Mouse (Mus musculus): Measurements from ENCODE around the gene Rgs6. TPM values are rescaled to one million over a fixed set of nuclear protein-coding genes. Genes with fewer than 3 reads are reported as not detected.

Gene Rgs6
- polyA plus RNA-seq, 1 experiment from 2014 or later = 5.4 TPM

- ATAC-seq (ENCODE audit: low FRiP score) = no peak
- H3K36me3 ChIP-seq (replicated peaks; ENCODE audit: control insufficient read depth, insufficient read depth) = no peaks in the 10 kb centered on the region
- no peak overlapping the region for H3K4me3 ChIP-seq (replicated peaks; ENCODE audit: low read length)
- peaks cover 9% of the 10 kb centered on the region; the same call in 1 of the 2 replicates for H3K4me1 ChIP-seq (replicated peaks; ENCODE audit: control insufficient read depth, insufficient read depth, low read length)
- H3K9me3 ChIP-seq (ENCODE audit: control insufficient read depth, low read length) = no peaks in the 10 kb centered on the region
- H3K27ac ChIP-seq = no peak overlapping the region
- WGBS = 59% methylated on average over 9 of the region's 9 CpGs
- H3K27me3 ChIP-seq (ENCODE audit: control insufficient read depth, insufficient read depth, low read length) = no peaks in the 10 kb centered on the region
- DNase-seq (ENCODE audit: low spot score) = no peak
- H3K4me2 ChIP-seq (replicated peaks) = no peak overlapping the region
- no peak overlapping the region for H3K9ac ChIP-seq
These were observed 517.5 kb downstream of the Rgs6 start for GRCm38 (mm10) chr12:83105514-83106119.

GRCm38 (mm10) chr12:83106120-83106517 lies 518.0 kb downstream of the Rgs6 start:
- no peaks in the 10 kb centered on the region for H3K27me3 ChIP-seq (ENCODE audit: control insufficient read depth, insufficient read depth, low read length)
- no peak overlapping the region for H3K4me3 ChIP-seq (replicated peaks; ENCODE audit: low read length)
- peaks cover 10% of the 10 kb centered on the region; the same call in 1 of the 2 replicates for H3K4me1 ChIP-seq (replicated peaks; ENCODE audit: control insufficient read depth, insufficient read depth, low read length)
- no peak overlapping the region for H3K9ac ChIP-seq
- H3K4me2 ChIP-seq (replicated peaks) = no peak overlapping the region
- ATAC-seq (ENCODE audit: low FRiP score) (no peak), DNase-seq (ENCODE audit: low spot score) (no peak)
- 89% methylated on average over 5 of the region's 5 CpGs for WGBS
- no peaks in the 10 kb centered on the region for H3K36me3 ChIP-seq (replicated peaks; ENCODE audit: control insufficient read depth, insufficient read depth)
- no peak overlapping the region for H3K27ac ChIP-seq
- H3K9me3 ChIP-seq (ENCODE audit: control insufficient read depth, low read length) = no peaks in the 10 kb centered on the region

GRCm38 (mm10) chr12:83109486-83109885 lies 521.4 kb downstream of the Rgs6 start:
- Histone ChIP-seq H3K36me3 (replicated peaks; ENCODE audit: control insufficient read depth, insufficient read depth) (no peaks in the 10 kb centered on the region), H3K4me2 (replicated peaks) (no peak overlapping the region), H3K4me3 (replicated peaks; ENCODE audit: low read length) (no peak overlapping the region), H3K4me1 (replicated peaks; ENCODE audit: control insufficient read depth, insufficient read depth, low read length) (peaks cover 33% of the 10 kb centered on the region), H3K27ac (no peak overlapping the region), H3K9ac (no peak overlapping the region), H3K9me3 (ENCODE audit: control insufficient read depth, low read length) (no peaks in the 10 kb centered on the region), H3K27me3 (ENCODE audit: control insufficient read depth, insufficient read depth, low read length) (no peaks in the 10 kb centered on the region)
- DNase-seq (ENCODE audit: low spot score) (no peak), ATAC-seq (ENCODE audit: low FRiP score) (no peak)
- WGBS = 88% methylated on average over 4 of the region's 4 CpGs

GRCm38 (mm10) chr12:83109891-83110630 lies 522.0 kb downstream of the Rgs6 start:
- no peak for DNase-seq (ENCODE audit: low spot score)
- ATAC-seq (ENCODE audit: low FRiP score) = no peak
- no peak overlapping the region for H3K4me3 ChIP-seq (replicated peaks; ENCODE audit: low read length)
- no peaks in the 10 kb centered on the region for H3K27me3 ChIP-seq (ENCODE audit: control insufficient read depth, insufficient read depth, low read length)
- H3K9ac ChIP-seq = no peak overlapping the region
- H3K9me3 ChIP-seq (ENCODE audit: control insufficient read depth, low read length) = no peaks in the 10 kb centered on the region
- 58% methylated on average over 11 of the region's 11 CpGs for WGBS
- H3K36me3 ChIP-seq (replicated peaks; ENCODE audit: control insufficient read depth, insufficient read depth) = no peaks in the 10 kb centered on the region
- no peak overlapping the region for H3K4me2 ChIP-seq (replicated peaks)
- peaks cover 33% of the 10 kb centered on the region for H3K4me1 ChIP-seq (replicated peaks; ENCODE audit: control insufficient read depth, insufficient read depth, low read length)
- 0 out of 2 replicates have a peak overlapping the region, but pooled peaks have one; percentile 21 for H3K27ac ChIP-seq

- Histone ChIP-seq H3K36me3 (replicated peaks; ENCODE audit: control insufficient read depth, insufficient read depth) (no peaks in the 10 kb centered on the region), H3K4me3 (replicated peaks; ENCODE audit: low read length) (no peak overlapping the region), H3K9me3 (ENCODE audit: control insufficient read depth, low read length) (no peaks in the 10 kb centered on the region), H3K9ac (no peak overlapping the region), H3K27ac (no peak overlapping the region), H3K4me1 (replicated peaks; ENCODE audit: control insufficient read depth, insufficient read depth, low read length) (peaks cover 33% of the 10 kb centered on the region), H3K27me3 (ENCODE audit: control insufficient read depth, insufficient read depth, low read length) (no peaks in the 10 kb centered on the region), H3K4me2 (replicated peaks) (no peak overlapping the region)
- ATAC-seq (ENCODE audit: low FRiP score) (no peak), DNase-seq (ENCODE audit: low spot score) (no peak)
- WGBS = 79% methylated on average over 3 of the region's 3 CpGs
These were observed 522.6 kb downstream of the Rgs6 start for GRCm38 (mm10) chr12:83110711-83111110.

- Histone ChIP-seq H3K27ac (peak overlapping the region; percentile 41; the same call in 1 of the 2 replicates), H3K9ac (no peak overlapping the region), H3K4me2 (replicated peaks) (no peak overlapping the region), H3K36me3 (replicated peaks; ENCODE audit: control insufficient read depth, insufficient read depth) (no peaks in the 10 kb centered on the region), H3K9me3 (ENCODE audit: control insufficient read depth, low read length) (no peaks in the 10 kb centered on the region), H3K4me1 (replicated peaks; ENCODE audit: control insufficient read depth, insufficient read depth, low read length) (peaks cover 33% of the 10 kb centered on the region), H3K4me3 (replicated peaks; ENCODE audit: low read length) (no peak overlapping the region), H3K27me3 (ENCODE audit: control insufficient read depth, insufficient read depth, low read length) (no peaks in the 10 kb centered on the region)
- peak; percentile 46 for DNase-seq (ENCODE audit: low spot score)
- 75% methylated on average over 5 of the region's 5 CpGs for WGBS
- no peak for ATAC-seq (ENCODE audit: low FRiP score)
These were observed 524.2 kb downstream of the Rgs6 start for GRCm38 (mm10) chr12:83112283-83112682.

GRCm38 (mm10) chr12:83112901-83113628 lies 525.0 kb downstream of the Rgs6 start:
- no peaks in the 10 kb centered on the region for H3K9me3 ChIP-seq (ENCODE audit: control insufficient read depth, low read length)
- no peaks in the 10 kb centered on the region for H3K27me3 ChIP-seq (ENCODE audit: control insufficient read depth, insufficient read depth, low read length)
- DNase-seq (ENCODE audit: low spot score) (no peak), ATAC-seq (ENCODE audit: low FRiP score) (no peak)
- peaks cover 33% of the 10 kb centered on the region for H3K4me1 ChIP-seq (replicated peaks; ENCODE audit: control insufficient read depth, insufficient read depth, low read length)
- WGBS = 53% methylated on average over 6 of the region's 6 CpGs
- no peak overlapping the region for H3K9ac ChIP-seq
- peak overlapping the region; percentile 41; the same call in 1 of the 2 replicates for H3K27ac ChIP-seq
- no peaks in the 10 kb centered on the region for H3K36me3 ChIP-seq (replicated peaks; ENCODE audit: control insufficient read depth, insufficient read depth)
- H3K4me2 ChIP-seq (replicated peaks) = no peak overlapping the region
- H3K4me3 ChIP-seq (replicated peaks; ENCODE audit: low read length) = no peak overlapping the region

- Histone ChIP-seq H3K4me2 (replicated peaks) (no peak overlapping the region), H3K4me3 (replicated peaks; ENCODE audit: low read length) (no peak overlapping the region), H3K27me3 (ENCODE audit: control insufficient read depth, insufficient read depth, low read length) (no peaks in the 10 kb centered on the region), H3K9me3 (ENCODE audit: control insufficient read depth, low read length) (no peaks in the 10 kb centered on the region), H3K36me3 (replicated peaks; ENCODE audit: control insufficient read depth, insufficient read depth) (no peaks in the 10 kb centered on the region), H3K9ac (no peak overlapping the region), H3K27ac (0 out of 2 replicates have a peak overlapping the region, but pooled peaks have one; percentile 12), H3K4me1 (replicated peaks; ENCODE audit: control insufficient read depth, insufficient read depth, low read length) (peaks cover 33% of the 10 kb centered on the region)
- WGBS = 63% methylated on average over 3 of the region's 3 CpGs
- ATAC-seq (ENCODE audit: low FRiP score) = no peak
- no peak for DNase-seq (ENCODE audit: low spot score)
These were observed 525.9 kb downstream of the Rgs6 start for GRCm38 (mm10) chr12:83113971-83114370.

- Histone ChIP-seq H3K4me2 (replicated peaks) (no peak overlapping the region), H3K27me3 (ENCODE audit: control insufficient read depth, insufficient read depth, low read length) (no peaks in the 10 kb centered on the region), H3K27ac (peak overlapping the region; percentile 32; the same call in 1 of the 2 replicates), H3K36me3 (replicated peaks; ENCODE audit: control insufficient read depth, insufficient read depth) (no peaks in the 10 kb centered on the region), H3K9ac (no peak overlapping the region), H3K4me3 (replicated peaks; ENCODE audit: low read length) (no peak overlapping the region), H3K4me1 (replicated peaks; ENCODE audit: control insufficient read depth, insufficient read depth, low read length) (peaks cover 31% of the 10 kb centered on the region), H3K9me3 (ENCODE audit: control insufficient read depth, low read length) (no peaks in the 10 kb centered on the region)
- ATAC-seq (ENCODE audit: low FRiP score) (peak; percentile 47; the same call in 1 of the 2 replicates), DNase-seq (ENCODE audit: low spot score) (peak; percentile 88)
- 29% methylated on average over 5 of the region's 5 CpGs for WGBS
These were observed 526.4 kb downstream of the Rgs6 start for GRCm38 (mm10) chr12:83114396-83115053.

All from hindbrain, embryonic 14.5 days (tissue).